Mouse (Mus musculus) thymus, adult 2 months (tissue): ENCODE data around the gene Tmem205. TPM values are rescaled to one million over a fixed set of nuclear protein-coding genes. Genes with fewer than 3 reads are reported as not detected.
A peak's percentile ranks its signal among the peaks of the same experiment; 100 is the strongest.

Source experiments
- DNase-seq: peaks from one replicate; pipeline ENCODE4 v3.0.0; 2021
- H3K27ac ChIP-seq: fragments of 200-500 bp; 2 replicates; pipeline ENCODE4 v1.5.1; 2012; ENCODE audit warnings: low read length, control low read depth; ENCODE audit not compliant: control insufficient read depth, insufficient read depth
- H3K27me3 ChIP-seq: fragments of 200-500 bp; 2 replicates; pipeline ENCODE4 v1.6.1; 2012; ENCODE audit warnings: mild to moderate bottlenecking, low read length, moderate library complexity, mixed read lengths; ENCODE audit not compliant: control insufficient read depth, insufficient read depth
- H3K36me3 ChIP-seq: fragments of 200-500 bp; 2 replicates; pipeline ENCODE4 v1.6.1; 2012; ENCODE audit warnings: mild to moderate bottlenecking, low read length, moderate library complexity; ENCODE audit not compliant: control insufficient read depth, insufficient read depth
- H3K4me1 ChIP-seq: fragments of 200-500 bp; replicated peaks from 2 replicates; pipeline ENCODE4 v1.6.1; 2012; ENCODE audit warnings: low read length; ENCODE audit not compliant: control insufficient read depth, insufficient read depth
- H3K4me3 ChIP-seq: fragments of 200-500 bp; 2 replicates; pipeline ENCODE4 v1.5.1; 2012; ENCODE audit warnings: mild to moderate bottlenecking, low read length, control low read depth, moderate library complexity; ENCODE audit not compliant: control insufficient read depth, insufficient read depth
- CTCF ChIP-seq: fragments of 200-500 bp; IDR thresholded peaks from 2 replicates; pipeline ENCODE4 v1.5.1; 2012; ENCODE audit warnings: mild to moderate bottlenecking, control low read depth, low read length, moderate library complexity, borderline replicate concordance; ENCODE audit not compliant: control insufficient read depth, poor library complexity, insufficient read depth; ENCODE audit errors: extremely low read depth
- POLR2A ChIP-seq: fragments of 200-500 bp; IDR thresholded peaks from 2 replicates; pipeline ENCODE4 v1.6.1; 2012; ENCODE audit warnings: mild to moderate bottlenecking, low read length, control low read depth, moderate library complexity; ENCODE audit not compliant: control insufficient read depth, poor library complexity, insufficient read depth; ENCODE audit errors: extremely low read depth
- WGBS: fragments of 180-500 bp; shearing (Covaris S2); methylation state at CpG from one replicate; pipeline ENCODE4 v1.1.7; 2018; 5-methylcytosine and 5-hydroxymethylcytosine counted together
- polyA plus RNA-seq: library from polyadenylated mRNA; depleted of rRNA; stranded (reverse); fragments of >200 nt; gene quantifications from 2 replicates; pipeline ENCODE4 v1.2.3, GENCODE M21; 2012

Tmem205 gene
- polyA plus RNA-seq, 1 experiment: 47.7 TPM

GRCm38 (mm10) chr9:21935466-21936131 lies 8.2 kb upstream of the Tmem205 start:
- WGBS: 89% methylated on average over 7 of the region's 7 CpGs
- Histone ChIP-seq H3K36me3 (no peaks in the 10 kb centered on the region), H3K27me3 (no peaks in the 10 kb centered on the region), H3K27ac (no peak overlapping the region), H3K4me1 (peaks cover 10% of the 10 kb centered on the region), H3K4me3 (no peak overlapping the region)
- DNase-seq: no peak
- TF ChIP-seq POLR2A (no peak), CTCF (no peak)

GRCm38 (mm10) chr9:21934021-21934420 lies 6.7 kb upstream of the Tmem205 start:
- WGBS: 95% methylated on average over 12 of the region's 12 CpGs
- no peak overlapping the region for H3K27ac ChIP-seq
- TF ChIP-seq POLR2A: no peak
- TF ChIP-seq CTCF: no peak
- H3K27me3 ChIP-seq: no peaks in the 10 kb centered on the region
- peaks cover 10% of the 10 kb centered on the region for H3K4me1 ChIP-seq
- DNase-seq: no peak
- H3K36me3 ChIP-seq: no peaks in the 10 kb centered on the region
- no peak overlapping the region for H3K4me3 ChIP-seq

- no peaks in the 10 kb centered on the region for H3K36me3 ChIP-seq
- H3K4me3 ChIP-seq: no peak overlapping the region
- no peak for TF ChIP-seq POLR2A
- TF ChIP-seq CTCF: no peak
- no peak overlapping the region for H3K27ac ChIP-seq
- peaks cover 10% of the 10 kb centered on the region for H3K4me1 ChIP-seq
- DNase-seq: no peak
- H3K27me3 ChIP-seq: no peaks in the 10 kb centered on the region
- 74% methylated on average over 12 of the region's 12 CpGs for WGBS
Measured at GRCm38 (mm10) chr9:21932445-21933137, 5.2 kb upstream of the Tmem205 start.

- TF ChIP-seq CTCF (no peak), POLR2A (no peak)
- Histone ChIP-seq H3K27me3 (no peaks in the 10 kb centered on the region), H3K4me1 (peaks cover 15% of the 10 kb centered on the region), H3K4me3 (no peak overlapping the region), H3K36me3 (no peaks in the 10 kb centered on the region), H3K27ac (no peak overlapping the region)
- no peak for DNase-seq
- WGBS: 81% methylated on average over 2 of the region's 2 CpGs
Measured at GRCm38 (mm10) chr9:21932006-21932405, 4.7 kb upstream of the Tmem205 start.

GRCm38 (mm10) chr9:21929208-21929607 lies 1.9 kb upstream of the Tmem205 start:
- H3K27me3 ChIP-seq: no peaks in the 10 kb centered on the region
- H3K27ac ChIP-seq: no peak overlapping the region
- TF ChIP-seq CTCF: no peak
- no peak for TF ChIP-seq POLR2A
- H3K4me3 ChIP-seq: no peak overlapping the region
- DNase-seq: no peak
- 86% methylated on average over 3 of the region's 3 CpGs for WGBS
- H3K36me3 ChIP-seq: no peaks in the 10 kb centered on the region
- H3K4me1 ChIP-seq: peaks cover 8% of the 10 kb centered on the region; the same call in 1 of the 2 replicates

GRCm38 (mm10) chr9:21926784-21927183 lies 572 bp downstream of the Tmem205 start:
- Histone ChIP-seq H3K36me3 (no peaks in the 10 kb centered on the region), H3K27ac (no peak overlapping the region), H3K27me3 (no peaks in the 10 kb centered on the region), H3K4me1 (peaks cover 8% of the 10 kb centered on the region; the same call in 1 of the 2 replicates), H3K4me3 (peak overlapping the region; percentile 45)
- TF ChIP-seq CTCF (no peak), POLR2A (no peak)
- no peak for DNase-seq
- WGBS: 13% methylated on average over 6 of the region's 6 CpGs

GRCm38 (mm10) chr9:21926155-21926554 lies 1.2 kb downstream of the Tmem205 start:
- no peak for TF ChIP-seq POLR2A
- no peak for TF ChIP-seq CTCF
- Histone ChIP-seq H3K27ac (no peak overlapping the region), H3K4me1 (peaks cover 8% of the 10 kb centered on the region; the same call in 1 of the 2 replicates), H3K27me3 (no peaks in the 10 kb centered on the region), H3K4me3 (no peak overlapping the region), H3K36me3 (no peaks in the 10 kb centered on the region)
- 82% methylated on average over 6 of the region's 6 CpGs for whole genome bisulfite sequencing
- no peak for DNase-seq
